Mouse (Mus musculus) testis, postnatal 14 days (tissue): ENCODE data around the gene Cnpy3.

ENCODE experiments used
- DNase-seq: peaks from one replicate; pipeline ENCODE4 v3.0.0; 2021; ENCODE audit warnings: low spot score

The Cnpy3 gene

DNA sequence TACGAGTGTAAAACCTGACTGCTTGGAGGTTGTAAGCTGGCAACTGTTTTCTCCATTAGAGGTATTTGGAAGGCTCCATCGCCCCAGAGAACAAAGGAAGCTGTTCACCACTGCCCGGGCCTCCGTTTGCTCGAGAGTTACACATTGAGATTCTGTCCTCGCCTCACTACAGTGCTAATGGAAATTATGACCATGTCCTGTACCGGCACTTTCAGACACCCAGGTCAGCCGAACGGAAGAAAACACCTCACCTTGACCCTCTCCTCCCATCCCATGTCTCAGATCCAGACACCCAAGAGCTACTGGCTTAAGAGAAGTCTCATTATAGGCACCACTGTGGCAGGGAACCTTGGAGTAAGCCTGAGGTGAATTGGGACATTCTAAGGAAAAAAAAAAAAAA, 38.2 kb downstream of the Cnpy3 start:
- DNase-seq: no peak

DNA sequence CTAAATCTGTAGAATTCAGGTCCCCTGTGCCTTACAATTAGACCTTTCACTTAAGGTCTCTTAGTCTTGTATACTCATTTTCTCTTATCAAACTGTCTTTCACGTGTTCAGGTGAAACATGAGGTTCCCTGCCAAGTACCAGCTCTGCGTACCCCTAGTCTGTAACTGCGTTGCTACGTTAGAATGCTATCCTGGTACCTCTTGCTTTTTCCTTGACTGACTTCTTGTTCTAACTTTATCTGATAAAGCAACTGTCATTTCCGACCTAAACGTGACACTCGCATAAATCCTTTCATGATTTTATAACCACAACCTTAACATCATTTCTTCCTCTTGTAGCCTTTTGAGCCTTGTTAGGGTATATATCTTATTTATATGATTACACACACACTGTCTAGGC, 39.6 kb downstream of the Cnpy3 start:
- DNase-seq: no peak

DNA sequence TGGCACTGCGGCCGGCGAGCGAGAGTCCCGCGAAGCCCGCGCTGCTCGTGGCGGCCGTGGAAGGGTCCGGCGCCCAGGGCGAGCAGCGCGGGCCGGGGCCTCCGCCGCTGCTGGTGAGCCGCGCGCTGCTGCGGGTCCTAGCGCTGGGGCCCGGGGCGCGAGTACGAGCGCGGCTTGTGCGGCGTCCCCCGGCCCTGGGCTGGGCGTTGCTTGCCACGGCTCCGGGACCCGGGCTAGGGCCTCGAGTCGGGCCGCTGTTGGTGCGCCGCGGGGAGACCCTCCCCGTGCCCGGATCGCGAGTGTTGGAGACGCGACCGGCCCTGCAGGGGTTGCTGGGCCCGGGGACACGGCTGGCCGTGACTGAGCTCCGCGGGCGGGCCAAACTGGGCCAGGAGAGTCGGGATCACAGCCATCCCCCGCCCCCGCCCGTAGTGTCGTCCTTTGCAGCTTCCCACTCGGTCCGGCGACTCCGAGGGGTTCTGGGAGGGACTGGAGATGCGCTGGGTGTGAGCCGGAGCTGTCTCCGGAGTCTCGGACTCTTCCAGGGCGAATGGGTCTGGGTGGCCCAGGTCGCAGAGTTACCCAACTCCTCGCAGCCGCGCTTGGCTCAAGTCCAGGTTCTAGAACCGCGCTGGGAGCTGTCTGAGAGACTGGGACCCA, 40.3 kb downstream of the Cnpy3 start:
- DNase-seq: peak; percentile 64

DNA sequence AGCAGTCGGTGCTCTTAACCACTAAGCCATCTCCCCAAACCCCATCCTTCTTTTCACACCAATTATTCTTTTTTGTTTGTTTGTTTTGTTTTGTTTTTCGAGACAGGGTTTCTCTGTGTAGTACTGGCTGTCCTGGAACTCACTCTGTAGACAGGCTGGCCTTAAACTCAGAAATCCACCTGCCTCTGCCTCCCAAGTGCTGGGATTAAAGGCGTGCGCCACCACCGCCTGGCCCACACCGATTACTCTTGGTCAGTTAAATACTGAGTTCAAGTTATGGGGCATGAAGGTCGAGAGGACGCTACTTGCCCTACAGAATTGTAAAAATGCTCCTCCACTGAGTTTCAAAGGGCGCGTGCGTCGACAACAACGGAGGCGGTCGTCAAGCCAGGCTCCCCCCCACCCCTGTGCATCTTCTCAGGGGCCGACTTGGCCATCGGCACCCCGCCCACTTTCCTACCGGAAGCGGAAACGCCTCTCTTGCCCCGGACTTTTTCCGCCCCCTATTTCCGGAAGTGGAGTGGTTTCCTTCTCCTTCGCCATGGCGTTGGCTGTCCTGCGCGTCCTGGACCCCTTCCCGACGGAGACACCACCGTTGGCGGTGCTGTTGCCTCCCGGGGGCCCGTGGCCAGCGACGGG, 40.9 kb downstream of the Cnpy3 start, which contains the start of gene Pex6:
Gene Pex6, plus strand, starts transcription at position 505 of the 639 bp plus-strand sequence.
- peak; percentile 92 for DNase-seq

DNA sequence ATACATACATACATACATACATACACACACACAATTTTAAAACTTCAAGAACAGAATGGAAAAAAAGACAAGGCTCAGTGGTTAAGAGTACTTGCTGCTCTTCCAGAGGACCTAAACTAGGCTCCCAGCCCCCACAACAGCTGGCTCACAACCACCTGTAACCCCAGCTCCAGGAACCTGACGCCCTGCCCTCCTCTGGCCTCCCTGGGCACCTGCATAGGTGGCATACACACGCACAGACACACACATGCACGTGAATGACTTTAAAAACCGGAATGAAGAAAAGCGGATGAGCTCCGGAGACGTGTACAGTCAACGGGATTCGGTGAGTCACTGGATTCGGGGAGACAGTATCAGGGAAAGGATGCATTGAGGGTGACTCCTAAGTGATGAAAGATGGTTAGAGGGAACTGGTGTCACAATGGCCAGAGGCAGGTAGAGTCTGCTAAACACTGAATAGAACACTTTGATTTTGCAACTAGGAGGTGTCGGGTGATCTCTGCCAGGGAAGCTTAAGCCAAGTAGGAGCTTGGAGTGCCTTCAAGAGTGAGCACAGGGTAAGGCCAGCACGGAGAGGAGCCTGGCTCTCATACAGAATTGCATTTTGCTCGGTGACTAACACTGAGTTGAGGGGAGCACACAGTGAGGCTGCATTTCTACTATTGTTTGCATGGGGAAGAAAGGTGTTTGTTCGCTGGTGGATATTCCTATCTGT, 45.5 kb downstream of the Cnpy3 start:
- DNase-seq: no peak

DNA sequence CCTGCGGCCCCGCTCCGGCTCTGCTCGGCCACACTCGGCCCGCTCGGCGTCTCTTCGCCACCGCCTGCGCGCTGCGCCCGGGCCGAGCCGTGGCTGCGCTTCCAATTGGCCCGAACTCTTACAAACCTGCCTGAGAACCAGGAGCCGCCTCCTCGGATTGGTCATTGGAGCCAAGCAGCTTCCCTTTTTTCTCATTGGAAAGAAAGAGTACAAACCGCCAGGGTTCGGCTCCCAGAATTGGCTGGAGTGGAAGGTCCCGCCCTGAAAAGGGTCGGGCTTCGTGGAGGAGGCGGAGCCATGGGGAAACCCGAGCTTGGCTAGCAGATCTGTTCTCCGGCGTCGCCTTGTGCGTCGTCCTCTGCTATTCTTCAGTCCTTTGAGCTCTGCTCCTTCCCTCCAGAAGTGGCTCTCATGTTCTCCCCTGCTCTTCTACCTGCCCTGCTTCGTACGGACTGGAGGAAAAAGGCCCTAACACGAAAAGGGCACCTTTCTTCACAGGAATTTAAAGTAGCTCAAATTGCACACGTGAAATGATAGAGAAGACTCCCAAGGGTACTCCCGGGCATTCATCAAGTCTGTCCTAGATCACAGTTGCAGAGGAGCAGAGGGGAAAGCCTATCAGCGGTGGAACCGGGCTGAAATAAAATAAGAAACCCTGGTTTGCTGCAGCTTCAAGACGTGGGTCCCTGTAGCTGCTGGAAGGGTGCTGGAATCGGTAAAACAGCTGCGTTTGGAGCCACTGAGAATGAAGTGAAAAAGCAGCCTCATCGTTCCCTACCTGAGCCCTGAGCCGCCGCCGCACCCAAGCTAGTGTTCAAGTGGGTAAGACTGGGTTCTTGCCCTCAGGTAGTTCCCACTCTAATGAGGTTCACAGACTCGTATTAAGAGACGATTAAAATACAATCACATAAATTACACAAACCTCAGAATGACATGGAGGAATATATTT, 46.9 kb downstream of the Cnpy3 start, which contains the start of gene Ppp2r5d:
Gene Ppp2r5d, minus strand, starts transcription at position 225 of the 949 bp plus-strand sequence.
- peak; percentile 96 for DNase-seq

DNA sequence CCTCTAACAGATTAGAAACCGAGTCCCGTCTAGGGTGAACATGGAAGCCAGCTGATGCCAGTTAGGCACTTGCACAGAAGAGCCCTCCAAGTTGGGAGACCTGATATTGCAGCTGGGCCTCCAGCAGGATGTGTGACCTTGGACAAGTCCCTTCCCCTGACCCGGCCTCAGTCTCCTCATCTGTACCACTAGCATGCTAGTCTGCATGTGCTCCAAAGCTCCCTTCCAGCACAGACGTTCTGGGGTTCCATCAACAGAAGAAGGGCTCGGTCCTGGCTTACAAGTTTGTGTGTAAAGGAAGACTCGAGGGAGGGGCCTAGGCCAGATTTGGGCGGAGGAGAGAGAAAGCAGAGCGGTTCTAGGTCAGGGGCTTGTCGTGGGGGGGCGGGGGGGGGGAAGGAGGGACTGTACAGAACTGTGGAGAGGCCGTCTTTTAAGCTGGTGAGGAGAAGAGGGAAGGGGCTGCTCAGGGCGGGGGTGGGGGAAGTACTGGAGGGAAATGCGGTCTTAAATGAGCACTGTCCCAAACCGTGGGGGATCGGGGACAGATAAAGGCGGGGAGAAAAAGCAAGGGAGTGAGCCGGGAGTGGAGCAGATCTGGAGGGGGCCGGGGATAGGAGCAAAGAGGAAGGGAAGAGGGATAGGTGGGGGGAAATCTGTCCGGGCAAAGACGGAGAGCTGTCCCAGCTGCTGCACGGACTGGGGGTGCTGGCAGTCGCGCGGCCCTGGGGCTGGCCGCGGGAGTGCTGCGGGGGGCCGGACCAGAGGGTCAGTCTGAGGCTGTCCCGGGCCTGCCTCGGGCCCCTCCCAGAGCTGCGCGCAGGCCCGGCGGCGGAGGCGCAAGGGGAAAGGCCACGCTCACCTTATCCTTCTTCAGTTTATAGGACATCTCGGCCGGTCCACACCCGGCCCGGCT, 47.8 kb downstream of the Cnpy3 start:
- no peak for DNase-seq

DNA sequence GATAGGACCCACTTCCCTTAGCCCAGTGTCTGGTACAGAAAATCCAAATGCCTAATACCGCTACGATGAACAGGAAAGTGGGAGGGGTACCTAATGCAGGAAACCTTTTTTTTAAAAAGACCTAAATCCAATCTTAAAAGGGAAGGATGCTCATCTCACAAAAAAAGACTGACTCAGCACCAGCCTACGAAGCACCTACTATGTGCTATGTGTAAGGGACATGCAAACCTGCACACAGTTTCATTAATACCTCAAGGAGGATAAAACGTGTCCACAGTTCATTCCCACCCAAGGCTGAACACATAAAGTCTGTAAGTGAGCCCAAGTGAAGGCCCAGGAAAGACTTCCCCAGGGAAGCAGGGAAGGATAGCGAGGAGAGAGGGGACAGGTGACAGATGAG, 49.5 kb downstream of the Cnpy3 start:
- DNase-seq: no peak

DNA sequence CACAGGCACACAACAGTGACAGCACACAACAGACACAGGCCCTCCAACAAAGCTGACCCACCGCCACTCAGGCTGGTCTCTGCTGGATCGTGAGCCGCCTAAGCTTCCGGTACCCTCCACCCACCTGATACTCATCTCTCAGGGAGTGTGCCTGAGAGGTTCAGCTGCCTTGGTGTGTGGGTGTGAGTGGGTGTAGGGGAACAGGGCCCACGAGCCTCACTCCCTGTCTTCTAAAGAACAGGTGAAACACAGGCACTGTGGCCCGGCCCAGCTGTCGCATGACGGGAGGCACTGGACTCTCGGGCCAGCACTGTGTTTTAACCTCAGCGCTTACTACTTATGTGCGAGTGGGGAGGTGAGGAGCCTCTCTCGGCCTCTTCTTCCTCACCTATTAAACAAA, 49.9 kb downstream of the Cnpy3 start:
- no peak for DNase-seq

DNA sequence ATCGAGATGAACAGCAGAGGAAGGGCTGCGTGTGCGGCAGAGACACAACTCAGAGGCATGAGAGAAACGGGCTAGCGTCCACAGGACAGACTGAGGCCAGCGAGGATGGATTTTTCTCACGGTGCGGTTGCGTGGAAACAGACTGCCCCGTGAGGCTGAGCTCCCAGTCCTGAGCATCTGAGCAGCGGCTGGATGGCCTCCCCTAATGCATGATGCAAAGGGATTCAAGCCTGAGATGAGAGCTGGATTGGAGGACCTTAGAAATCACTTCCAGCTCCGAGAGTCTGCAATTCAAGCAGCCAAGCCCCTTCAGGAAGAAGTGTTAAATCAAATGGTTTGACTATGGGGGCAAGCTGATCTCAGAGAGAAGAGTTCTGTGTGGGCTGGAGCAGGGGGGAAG, 50.5 kb downstream of the Cnpy3 start:
- no peak for DNase-seq

DNA sequence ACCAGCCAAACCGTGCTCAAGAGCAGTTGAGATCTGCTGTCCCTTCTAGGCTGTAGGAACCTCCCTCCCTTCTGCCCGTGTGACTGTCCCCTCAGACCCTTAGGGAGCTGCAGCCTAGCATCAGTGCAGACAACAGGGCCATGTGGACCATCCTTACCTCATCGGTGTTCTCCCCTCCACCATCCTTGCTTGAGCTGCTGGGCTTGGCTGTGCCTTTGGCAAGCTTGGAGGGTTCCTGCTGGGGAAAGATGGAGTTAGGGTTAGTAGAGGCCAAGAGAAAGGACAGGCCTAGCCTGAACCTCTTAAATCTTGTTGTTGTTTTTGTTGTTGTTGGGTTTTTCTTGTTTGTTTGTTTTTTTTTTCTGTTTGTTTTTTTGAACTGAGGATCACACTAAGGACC, 52.1 kb downstream of the Cnpy3 start:
- no peak for DNase-seq

DNA sequence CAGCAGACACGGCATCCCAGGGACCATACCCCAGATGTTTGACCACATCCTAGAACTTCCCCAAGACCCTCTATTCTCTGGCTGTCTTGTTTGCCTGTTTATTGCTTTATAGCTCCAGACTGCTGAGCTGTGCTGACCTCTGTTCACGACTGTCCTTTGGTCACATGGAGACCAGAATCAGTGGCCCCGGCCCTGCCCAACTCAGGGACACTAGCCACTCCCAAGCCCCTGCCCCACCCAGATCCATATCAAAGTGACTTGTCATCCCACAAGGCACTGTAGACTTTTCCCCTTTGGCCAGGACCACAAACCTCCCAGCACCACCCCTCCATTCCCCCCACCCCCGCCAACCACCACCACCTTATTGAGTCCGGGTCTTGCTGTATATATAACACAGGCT, 52.8 kb downstream of the Cnpy3 start:
- no peak for DNase-seq

DNA sequence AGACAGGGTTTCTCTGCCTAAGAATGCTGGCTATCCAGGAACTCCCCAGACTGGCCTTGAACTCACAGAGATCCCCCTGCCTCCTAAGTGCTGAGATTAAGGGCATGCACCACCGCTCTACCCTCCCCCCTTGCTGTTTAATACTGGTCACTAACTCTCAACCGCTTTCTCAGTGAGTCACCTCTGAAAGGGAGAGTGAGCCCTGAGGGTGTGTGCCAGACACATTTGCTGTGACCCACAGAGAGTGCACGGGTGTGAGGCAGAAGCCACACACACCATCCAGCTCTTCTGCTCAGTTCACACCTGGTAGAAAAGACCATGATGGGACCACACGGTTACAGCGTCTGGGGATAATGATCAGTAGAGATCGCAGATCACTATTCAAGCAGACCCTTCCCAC, 53.5 kb downstream of the Cnpy3 start:
- DNase-seq: no peak

DNA sequence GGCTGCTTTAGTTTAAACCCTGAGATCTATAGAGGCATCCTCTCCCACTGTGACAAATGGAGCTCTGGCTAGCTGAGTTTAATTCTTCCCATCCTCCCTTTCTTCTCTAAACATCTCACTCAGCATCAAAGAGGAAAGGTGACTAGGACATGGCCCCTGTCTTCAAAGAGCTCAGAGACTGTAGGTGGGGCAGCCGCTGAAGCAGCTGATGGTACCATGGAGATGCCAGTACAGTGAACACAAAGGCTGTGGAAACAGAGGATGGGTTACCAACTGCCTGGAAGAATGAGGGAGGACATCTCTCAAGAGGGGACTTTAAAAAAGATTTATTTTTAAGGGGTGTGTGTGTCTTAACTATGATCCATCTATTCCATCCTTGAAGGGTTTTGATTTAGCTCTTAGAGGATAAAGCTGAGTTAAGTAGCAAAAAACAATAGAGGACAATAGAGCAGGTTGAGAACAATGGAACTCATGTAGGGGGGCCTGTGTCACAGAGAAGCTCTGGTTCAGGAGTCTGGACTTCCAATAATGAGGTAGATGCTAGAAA, 57.4 kb downstream of the Cnpy3 start:
- DNase-seq: no peak

DNA sequence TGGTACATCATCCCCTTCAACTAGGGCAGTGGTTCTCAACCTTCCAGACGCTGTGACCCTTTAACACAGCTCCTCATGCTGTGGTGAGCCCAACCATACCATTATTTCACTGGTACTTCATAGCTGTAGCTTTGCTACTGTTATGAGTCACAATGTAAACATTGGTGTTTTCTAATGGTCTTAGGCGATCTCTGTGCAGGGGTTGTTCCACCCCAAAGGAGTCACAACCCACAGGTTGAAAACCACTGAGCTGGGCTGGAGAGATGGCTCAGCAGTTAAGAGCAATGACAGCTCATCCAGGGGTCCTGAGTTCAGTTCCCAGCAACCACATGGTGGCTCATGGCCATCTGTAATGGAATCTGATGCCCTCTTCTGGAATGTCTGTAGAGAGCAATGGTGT, 60.6 kb downstream of the Cnpy3 start:
- DNase-seq: no peak

DNA sequence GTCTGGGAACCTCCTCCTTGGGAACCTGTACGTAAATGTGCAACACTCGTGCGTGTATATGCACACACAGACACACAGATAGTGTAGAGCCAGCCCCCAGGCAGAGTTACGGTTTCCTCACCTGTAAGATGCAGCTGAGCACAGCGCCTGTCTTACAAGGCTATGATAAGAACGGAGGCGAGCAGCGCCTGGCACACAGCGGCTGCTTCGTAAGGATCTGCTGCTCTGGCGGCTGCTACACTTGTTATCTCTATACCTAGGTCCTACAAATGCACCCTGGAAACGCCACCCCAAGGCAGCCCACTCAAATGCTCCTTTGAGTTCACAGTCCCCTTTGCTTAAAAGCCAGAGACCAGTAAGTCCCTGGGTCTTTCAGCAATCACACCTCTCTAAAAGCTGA, 61.3 kb downstream of the Cnpy3 start:
- no peak for DNase-seq

DNA sequence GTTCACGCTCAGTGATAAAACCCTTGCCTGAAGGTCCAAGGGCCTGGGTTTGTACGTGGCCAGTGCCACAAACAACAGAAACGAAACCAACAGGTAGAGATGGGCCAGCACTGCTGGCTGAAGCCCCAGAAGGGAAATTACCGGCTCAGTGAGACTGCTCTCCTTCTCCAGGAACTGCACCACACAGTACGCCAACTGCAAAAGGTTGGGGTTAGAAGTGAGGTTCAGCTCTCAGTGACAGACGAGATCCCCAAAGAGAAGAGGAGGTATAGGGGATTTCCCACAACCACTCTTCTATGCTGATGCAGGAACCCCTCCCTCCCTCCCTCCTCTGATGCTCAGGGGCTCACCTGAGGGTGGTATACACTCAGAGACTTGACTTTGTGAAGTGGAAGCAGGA, 66.1 kb downstream of the Cnpy3 start:
- no peak for DNase-seq
